Mouse (Mus musculus) B cell, adult 2 months (primary cell): ENCODE data around the gene Lpp.
A peak's percentile ranks its signal among the peaks of the same experiment; 100 is the strongest.

Source experiments
- DNase-seq, 2 experiments: peaks; one replicate each; pipeline ENCODE4 v3.0.0; 2022

Lpp gene

DNA sequence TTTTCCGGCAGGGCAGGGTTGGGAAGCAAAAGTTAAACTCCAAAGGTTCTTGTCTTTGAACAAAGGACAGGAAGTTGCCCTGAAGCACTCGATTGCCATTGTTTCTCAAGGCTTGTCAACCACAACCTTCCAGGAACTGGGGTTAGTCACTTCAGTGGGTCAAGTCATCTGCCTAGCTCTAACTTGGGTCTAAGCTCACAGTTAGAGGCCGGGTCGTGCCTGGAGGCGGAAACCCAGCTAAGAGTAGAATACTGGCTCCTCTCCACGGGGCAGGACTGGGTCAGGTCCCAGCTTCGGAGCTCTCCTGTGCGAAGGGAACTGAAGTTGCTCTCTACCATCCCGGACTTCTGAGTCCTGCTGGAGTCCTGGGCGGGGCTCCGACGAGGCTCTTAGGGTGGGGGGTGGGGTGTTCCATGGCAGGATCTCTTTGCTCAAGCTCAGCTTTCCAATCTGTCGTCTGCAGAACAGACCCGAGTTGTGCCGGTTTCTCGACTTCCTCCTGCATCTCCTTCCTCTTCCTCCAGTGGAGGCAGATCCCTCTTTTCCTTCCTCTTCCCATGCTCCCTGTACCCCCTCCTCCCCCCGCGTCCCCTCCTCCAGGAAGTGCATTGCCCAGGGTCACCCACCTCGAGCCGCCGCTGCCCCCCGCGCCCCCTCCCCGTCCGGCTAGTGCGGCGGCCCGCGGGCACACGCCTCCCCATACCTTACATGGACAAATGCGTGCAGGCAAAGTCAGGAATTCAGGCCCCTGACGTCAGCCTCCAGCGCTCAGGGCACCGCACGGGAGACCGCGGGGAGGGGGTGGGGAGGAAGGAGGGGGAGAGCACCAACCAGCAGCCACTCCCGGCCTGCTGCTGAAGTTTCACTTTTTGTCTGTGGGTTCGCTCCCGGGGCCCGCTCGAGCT, at the start of gene Lpp:
TSS of gene Lpp (plus strand) at position 857 of the 905 bp plus-strand sequence.
- DNase-seq = peak; percentile 49 to 52

DNA sequence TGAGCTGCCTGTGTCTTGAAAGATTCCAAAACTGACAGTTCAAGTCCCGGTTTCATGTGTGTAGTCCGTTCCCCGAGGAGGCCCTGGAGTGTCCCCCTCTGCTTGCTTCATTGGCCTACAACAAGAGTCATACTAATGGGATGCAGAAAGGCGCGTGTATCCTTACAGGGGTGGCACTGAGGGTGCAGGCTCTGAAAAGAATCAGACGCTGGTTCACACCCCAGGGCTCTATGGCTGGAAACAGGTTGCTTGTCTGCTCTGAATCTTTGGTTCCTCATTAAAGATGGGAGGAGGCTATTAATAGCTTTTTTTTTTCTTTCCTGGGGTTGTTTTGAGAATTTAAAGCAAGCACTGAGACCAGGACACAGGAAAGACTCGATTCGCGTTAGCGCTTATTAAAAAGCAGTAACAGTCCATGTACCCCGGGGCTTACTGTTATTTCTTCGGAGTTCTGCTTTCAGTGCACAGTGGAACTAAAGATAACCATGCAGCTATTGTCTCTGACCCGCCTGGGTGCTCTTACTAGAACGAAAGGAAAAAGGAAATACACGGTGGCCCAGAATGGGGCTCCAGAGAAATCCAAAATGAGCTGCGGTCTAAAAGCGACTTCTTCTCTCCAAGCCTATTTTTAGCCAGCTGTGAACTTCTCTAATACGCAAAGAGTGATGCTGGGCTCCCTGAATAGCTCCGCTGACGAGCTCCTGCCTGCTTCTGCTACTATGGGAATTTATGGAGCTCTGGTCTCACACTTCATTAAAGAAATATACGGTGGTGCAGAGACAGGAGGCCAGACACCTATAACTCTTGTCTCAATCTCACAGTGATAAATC, 45.5 kb upstream of the Lpp start:
- peak; percentile 62 to 66 for DNase-seq

- DNase-seq = no peak
Observed at GRCm38 (mm10) chr16:24350306-24350705, 43.0 kb upstream of the Lpp start.

- DNase-seq = no peak
Observed at GRCm38 (mm10) chr16:24350751-24351150, 42.6 kb upstream of the Lpp start.

DNA sequence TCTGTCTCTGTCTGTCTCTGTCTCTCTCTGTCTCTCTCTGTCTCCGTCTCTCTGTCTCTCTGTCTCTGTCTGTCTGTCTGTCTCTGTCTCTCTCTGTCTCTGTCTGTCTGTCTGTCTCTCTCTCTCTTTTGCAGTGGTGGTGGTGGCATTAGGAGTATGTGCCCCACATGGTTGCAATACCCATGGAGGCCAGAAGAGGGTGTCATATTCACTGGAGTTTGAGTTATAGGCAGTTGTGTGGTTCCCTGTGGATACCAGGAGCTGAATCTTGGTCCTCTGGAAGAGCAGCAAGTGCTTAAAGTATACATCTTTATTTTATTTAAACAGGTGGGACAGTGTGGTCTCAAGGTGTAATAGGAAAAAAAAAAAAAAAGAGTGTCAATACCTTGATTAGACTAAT, 41.5 kb upstream of the Lpp start:
- peak in 1 of 2 experiments; percentile 18 for DNase-seq

- DNase-seq = no peak
Observed at GRCm38 (mm10) chr16:24353816-24354215, 39.5 kb upstream of the Lpp start.

- no peak for DNase-seq
Observed at GRCm38 (mm10) chr16:24361667-24362066, 31.6 kb upstream of the Lpp start.

DNA sequence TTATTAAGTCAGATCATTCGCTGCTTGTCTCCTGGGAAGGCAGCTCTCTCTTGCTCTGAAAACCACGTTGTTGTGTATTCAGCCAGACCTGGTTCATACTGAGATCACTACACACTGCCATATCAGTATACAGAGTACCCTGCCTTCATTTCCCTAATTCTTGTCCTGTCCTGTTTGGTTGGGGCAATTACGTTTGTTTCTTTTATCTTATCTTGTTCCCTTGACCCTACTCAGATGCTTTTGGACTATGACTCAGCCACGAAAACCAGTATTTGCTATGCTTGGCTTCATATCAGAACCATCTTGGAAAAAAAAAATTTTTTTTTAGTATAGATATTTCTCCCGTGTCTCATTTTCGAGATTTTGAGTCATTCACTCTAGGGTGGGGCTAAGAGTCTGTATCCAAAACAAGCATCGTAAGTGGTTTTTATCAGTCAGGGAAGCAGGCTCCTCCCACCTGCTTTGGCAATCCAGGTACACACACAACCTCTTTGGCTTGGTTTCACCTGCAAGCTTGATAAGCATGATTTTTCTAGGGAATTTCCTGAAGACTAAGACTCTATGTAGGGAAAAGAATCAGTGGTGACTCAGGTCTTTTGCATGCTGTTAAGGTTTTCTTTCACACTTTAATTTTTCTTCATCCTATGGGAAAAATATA, 29.1 kb upstream of the Lpp start:
- no peak for DNase-seq

DNA sequence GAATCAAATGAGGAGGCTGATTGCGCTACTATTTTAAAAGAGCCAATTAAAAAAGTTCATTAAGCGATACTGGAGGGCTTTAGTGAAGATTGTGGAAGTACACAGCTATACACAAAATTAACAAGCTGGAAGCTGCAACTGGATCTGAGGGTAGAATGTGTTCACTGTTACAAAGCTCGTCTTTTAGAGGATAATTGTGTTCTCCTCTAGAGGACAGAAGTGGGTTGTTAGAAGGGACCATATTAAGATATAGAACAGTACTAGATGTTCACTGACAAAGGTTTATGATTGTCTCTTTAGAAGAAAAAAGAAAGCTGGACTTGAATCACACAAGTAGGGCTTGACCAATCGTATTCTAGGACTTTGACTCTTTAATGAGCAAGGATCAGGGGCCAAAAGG, 27.4 kb upstream of the Lpp start:
- DNase-seq = no peak

- no peak for DNase-seq
Observed at GRCm38 (mm10) chr16:24367071-24367470, 26.2 kb upstream of the Lpp start.

- no peak for DNase-seq
Observed at GRCm38 (mm10) chr16:24367506-24367905, 25.8 kb upstream of the Lpp start.

GRCm38 (mm10) chr16:24376478-24376877, 16.8 kb upstream of the Lpp start:
- DNase-seq = no peak

- DNase-seq = no peak
Observed at GRCm38 (mm10) chr16:24390596-24390995, 2.7 kb upstream of the Lpp start.

- DNase-seq = no peak
Observed at GRCm38 (mm10) chr16:24391111-24391510, 2.2 kb upstream of the Lpp start.

DNA sequence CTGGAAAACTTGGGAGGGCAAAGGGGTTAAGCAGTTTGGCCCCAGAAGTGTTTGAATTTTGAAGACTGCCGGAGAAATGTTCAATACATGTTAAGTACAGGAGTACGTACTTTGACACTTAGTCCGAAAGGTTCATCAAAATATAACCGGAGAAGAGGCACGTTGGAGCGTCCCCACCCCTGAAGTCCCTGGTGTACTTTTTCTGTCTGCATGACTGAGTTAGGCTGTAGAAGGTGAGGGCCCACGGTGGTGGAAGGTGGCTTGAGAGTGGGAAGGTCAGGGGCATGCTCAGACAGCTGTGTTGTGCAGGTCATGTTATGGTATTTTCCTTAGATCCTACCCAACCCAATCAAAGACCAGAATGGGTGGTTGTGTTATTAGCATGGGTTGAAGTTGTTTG, 1.4 kb upstream of the Lpp start:
- no peak for DNase-seq

GRCm38 (mm10) chr16:24393556-24394210, 376 bp downstream of the Lpp start:
- DNase-seq = peak; percentile 60 to 66

DNA sequence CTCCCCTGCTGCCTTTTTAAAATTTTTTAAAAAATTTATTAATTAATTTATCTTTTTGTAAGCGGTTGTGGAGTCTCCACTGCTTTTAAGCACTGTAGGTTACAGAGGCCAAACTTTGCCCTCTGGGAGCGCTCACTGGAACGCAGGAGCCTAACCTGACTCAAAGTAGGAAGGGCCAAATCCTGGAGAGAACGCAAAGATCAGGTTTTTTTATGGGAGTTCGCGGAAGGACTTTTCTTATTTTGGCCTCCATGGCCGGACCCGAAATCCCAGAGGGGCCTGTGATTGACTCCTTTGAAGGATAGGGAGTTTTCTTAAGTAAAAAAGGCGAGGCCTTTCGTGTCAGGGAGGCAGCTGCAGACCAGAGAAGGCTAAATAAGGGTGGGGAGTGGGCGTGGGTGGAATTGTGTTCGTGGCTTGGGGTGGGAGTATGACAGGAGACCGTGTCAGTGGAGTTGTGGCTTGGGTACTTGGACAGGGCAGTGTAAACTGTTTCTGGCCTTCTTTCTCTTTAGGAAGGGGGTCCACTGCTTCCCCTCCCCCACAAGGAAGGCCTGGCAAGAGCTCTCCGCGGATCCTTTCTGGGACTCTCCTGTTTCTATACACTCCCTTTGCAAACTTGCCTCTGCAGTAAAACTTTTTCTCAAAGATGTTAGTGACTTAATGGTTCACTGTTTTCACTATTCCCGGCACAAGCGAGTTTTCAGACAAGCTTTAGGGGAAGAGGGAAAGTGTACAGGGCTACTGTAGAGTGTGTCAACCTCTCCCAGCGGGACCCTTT, 1.1 kb downstream of the Lpp start:
- peak; percentile 8 to 20 for DNase-seq

- DNase-seq = no peak
Observed at GRCm38 (mm10) chr16:24395100-24395499, 1.8 kb downstream of the Lpp start.

GRCm38 (mm10) chr16:24396504-24396903, 3.2 kb downstream of the Lpp start:
- DNase-seq = no peak

GRCm38 (mm10) chr16:24398476-24398875, 5.2 kb downstream of the Lpp start:
- DNase-seq = no peak

- DNase-seq = no peak
Observed at GRCm38 (mm10) chr16:24398893-24399292, 5.6 kb downstream of the Lpp start.

DNA sequence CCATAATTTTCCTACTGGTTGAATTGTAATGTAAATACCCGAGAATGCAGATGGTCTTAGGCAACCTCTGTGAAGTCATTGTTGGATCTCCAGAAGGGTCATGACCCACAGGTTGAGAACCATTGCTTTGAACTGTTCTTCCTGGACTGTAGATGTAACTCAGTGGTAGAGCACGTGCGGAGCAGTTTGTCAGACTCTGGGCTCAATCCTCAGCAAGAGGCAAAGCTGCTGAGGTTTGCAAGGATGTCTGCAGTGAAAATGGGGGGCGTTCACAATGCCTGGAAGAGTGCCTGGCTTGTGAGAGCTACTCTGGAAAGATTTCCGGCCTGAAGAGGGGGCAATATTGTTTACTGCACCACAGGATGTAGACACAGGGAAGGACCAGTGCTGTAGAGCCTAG, 6.2 kb downstream of the Lpp start:
- DNase-seq = no peak
